In the genomic region with DNA sequence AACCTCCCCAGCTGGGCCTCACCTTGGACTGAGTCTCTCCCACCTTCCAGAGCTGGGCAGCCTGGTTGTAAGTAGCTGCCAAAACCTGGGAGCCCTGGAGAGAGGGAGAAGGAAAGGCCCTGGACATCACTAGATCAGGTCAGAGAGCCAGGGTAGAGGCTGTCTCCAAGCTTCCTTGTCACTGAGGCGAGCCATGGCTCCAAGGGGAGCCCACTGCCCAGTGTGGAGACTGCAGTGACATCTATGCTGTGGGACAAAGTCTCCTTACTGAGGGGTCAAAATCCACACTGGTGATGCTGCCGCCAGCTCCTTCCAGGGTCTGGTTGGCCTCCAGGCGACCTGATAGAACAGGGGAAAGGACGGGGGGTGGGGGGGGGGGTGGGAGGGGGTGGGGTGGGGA, we compare ENCODE assay signal across 27 mouse cellular contexts.
"Had no signal": no experiment of that assay in that cellular context is flagged by ENCODE, and none has a peak within 500 bp of the region (broad histone marks: within the 10 kb centered on the region; RNA-seq: fewer than 3 reads in every experiment).

No protein-coding gene starts in this region.

- H3K9me3 ChIP-seq: heart, embryonic 13.5 days; heart, embryonic 15.5 days; hindbrain, embryonic 10.5 days; hindbrain, embryonic 12.5 days; intestine, embryonic 15.5 days; limb, embryonic 10.5 days; limb, embryonic 12.5 days; liver, embryonic 13.5 days; liver, embryonic 15.5 days had no signal

- H3K27me3 ChIP-seq: heart, embryonic 15.5 days; intestine, embryonic 15.5 days; limb, embryonic 12.5 days had no signal

- H3K4me2 ChIP-seq: heart, embryonic 11.5 days; heart, embryonic 13.5 days; heart, embryonic 15.5 days; hindbrain, embryonic 12.5 days; hindbrain, embryonic 14.5 days; intestine, embryonic 15.5 days; limb, embryonic 12.5 days; liver, embryonic 13.5 days; liver, embryonic 15.5 days had no signal

- H3K9ac ChIP-seq: heart, embryonic 13.5 days; heart, embryonic 15.5 days; hindbrain, embryonic 12.5 days; hindbrain, embryonic 14.5 days; intestine, embryonic 15.5 days; limb, embryonic 12.5 days; liver, embryonic 13.5 days; liver, embryonic 15.5 days had no signal

- DNase-seq: gastrocnemius, adult 2 months; gastrocnemius, postnatal 10 days; gastrocnemius, postnatal 25 days; heart, adult 2 months; heart, postnatal 14 days; heart, postnatal 36 days; kidney, adult 18-20 months; kidney, adult 8-10 months; kidney, postnatal 10 days; kidney, postnatal 25 days; kidney, postnatal 4 days; liver, embryonic 13.5 days had no signal

- ATAC-seq: hindbrain, embryonic 16.5 days; inflammation-experienced regulatory T-cells, adult 6 months; intestine, embryonic 15.5 days; intestine, postnatal 0 days had no signal

- H3K27ac ChIP-seq: gastrocnemius, adult 2 months; heart, adult 2 months; heart, embryonic 13.5 days; heart, embryonic 15.5 days; hindbrain, embryonic 10.5 days; hindbrain, embryonic 12.5 days; hindbrain, embryonic 14.5 days; intestine, embryonic 15.5 days; layer of hippocampus, adult 2 months; left cerebral cortex, adult 2 months; limb, embryonic 10.5 days; limb, embryonic 12.5 days; liver, embryonic 13.5 days; liver, embryonic 15.5 days had no signal

- H3K4me3 ChIP-seq: gastrocnemius, adult 2 months; heart, adult 2 months; heart, embryonic 13.5 days; heart, embryonic 15.5 days; hindbrain, embryonic 10.5 days; hindbrain, embryonic 12.5 days; intestine, embryonic 15.5 days; layer of hippocampus, adult 2 months; left cerebral cortex, adult 2 months; limb, embryonic 10.5 days; limb, embryonic 12.5 days; liver, embryonic 13.5 days; liver, embryonic 15.5 days had no signal
